Comparison of ENCODE assay signal across 9 mouse cellular contexts in genomic region chr1:171256937-171257548, GRCm38 (mm10). TPM values are rescaled to one million over a fixed set of nuclear protein-coding genes. Genes with fewer than 3 reads are reported as not detected.
DNase-seq lines count a peak whose midpoint lies in the region; ATAC-seq and TF ChIP-seq lines count a peak whose summit lies in the region.
"Had no signal": no experiment of that assay in that cellular context is flagged by ENCODE, and none has a peak within 500 bp of the region (broad histone marks: within the 10 kb centered on the region; RNA-seq: fewer than 3 reads in every experiment).

No protein-coding gene starts in this region.

- H3K27me3 ChIP-seq in hindbrain, embryonic 10.5 days (ENCODE audit: insufficient read depth, poor library complexity, severe bottlenecking) = no peaks in the 10 kb centered on the region
- H3K27me3 ChIP-seq in hindbrain, embryonic 13.5 days = peaks cover 3% of the 10 kb centered on the region; the same call in 1 of the 2 replicates
- no peaks in the 10 kb centered on the region for H3K27me3 ChIP-seq in forebrain, postnatal 0 days (ENCODE audit: insufficient read depth, low read length)
- no peaks in the 10 kb centered on the region for H3K27me3 ChIP-seq in splenic B cell, adult 2 months (ENCODE audit: control insufficient read depth, insufficient read depth, low read length, poor library complexity, severe bottlenecking)
- H3K27me3 ChIP-seq: limb, embryonic 12.5 days had no signal

- no peak for ATAC-seq in hindbrain, embryonic 13.5 days (ENCODE audit: low FRiP score)
- ATAC-seq in CD4-positive, CD25-positive, alpha-beta regulatory T cell, adult 4 months = peak; percentile 77
- peak; percentile 63 for ATAC-seq in forebrain, postnatal 0 days
- ATAC-seq in megakaryocyte, adult 5-6 weeks (ENCODE audit: poor library complexity, severe bottlenecking) = peak; percentile 74

- no peak overlapping the region for H3K4me2 ChIP-seq in hindbrain, embryonic 13.5 days
- no peak overlapping the region for H3K4me2 ChIP-seq in forebrain, postnatal 0 days (ENCODE audit: low read depth)
- H3K4me2 ChIP-seq: limb, embryonic 12.5 days had no signal

- H3K9ac ChIP-seq in hindbrain, embryonic 13.5 days = no peak overlapping the region
- H3K9ac ChIP-seq in forebrain, postnatal 0 days = no peak overlapping the region
- H3K9ac ChIP-seq: limb, embryonic 12.5 days had no signal

- 73% methylated on average over 15 of the region's 15 CpGs for WGBS in hindbrain, embryonic 10.5 days
- WGBS in hindbrain, embryonic 13.5 days = 72% methylated on average over 15 of the region's 15 CpGs
- 70% methylated on average over 15 of the region's 15 CpGs for WGBS in forebrain, postnatal 0 days

- peak; percentile 69 for DNase-seq in hindbrain, embryonic 10.5 days (ENCODE audit: low spot score)
- DNase-seq in c-Kit-negative CD71-positive TER-119-positive erythroid progenitor cells, embryonic 14.5 days (ENCODE audit: low read depth, low spot score) = peak; percentile 60
- DNase-seq in forebrain, postnatal 0 days = peak; percentile 80
- DNase-seq in kidney, postnatal 14 days = peak; percentile 76
- DNase-seq in splenic B cell, adult 2 months (ENCODE audit: low read depth, low spot score) = peak; percentile 77

- H3K4me3 ChIP-seq in hindbrain, embryonic 10.5 days = no peak overlapping the region
- H3K4me3 ChIP-seq in hindbrain, embryonic 13.5 days = no peak overlapping the region
- no peak overlapping the region for H3K4me3 ChIP-seq in forebrain, postnatal 0 days (ENCODE audit: low read depth, low read length)
- H3K4me3 ChIP-seq: limb, embryonic 12.5 days had no signal

- peak; percentile 83 for TF ChIP-seq CTCF in forebrain, postnatal 0 days (IDR thresholded peaks at IDR 0.05; ENCODE audit: low read depth)

- peaks cover 12% of the 10 kb centered on the region for H3K4me1 ChIP-seq in hindbrain, embryonic 10.5 days (replicated peaks)
- peaks cover 9% of the 10 kb centered on the region for H3K4me1 ChIP-seq in hindbrain, embryonic 13.5 days (replicated peaks)
- 0 out of 2 replicates have a peak, but pooled peaks cover 6% of the 10 kb centered on the region for H3K4me1 ChIP-seq in forebrain, postnatal 0 days (ENCODE audit: insufficient read depth)

- H3K36me3 ChIP-seq in hindbrain, embryonic 10.5 days = peaks cover 45% of the 10 kb centered on the region
- H3K36me3 ChIP-seq in hindbrain, embryonic 13.5 days = 0 out of 2 replicates have a peak, but pooled peaks cover 3% of the 10 kb centered on the region
- H3K36me3 ChIP-seq in forebrain, postnatal 0 days (ENCODE audit: insufficient read depth) = 0 out of 2 replicates have a peak, but pooled peaks cover 6% of the 10 kb centered on the region
- no peaks in the 10 kb centered on the region for H3K36me3 ChIP-seq in splenic B cell, adult 2 months (ENCODE audit: control insufficient read depth, insufficient read depth, low read length, poor library complexity, severe bottlenecking)

- no peak overlapping the region for H3K27ac ChIP-seq in hindbrain, embryonic 10.5 days
- H3K27ac ChIP-seq in hindbrain, embryonic 13.5 days = no peak overlapping the region
- H3K27ac ChIP-seq in forebrain, postnatal 0 days (ENCODE audit: low read depth, low read length) = no peak overlapping the region
- H3K27ac ChIP-seq: limb, embryonic 12.5 days had no signal

- no peaks in the 10 kb centered on the region for H3K9me3 ChIP-seq in hindbrain, embryonic 10.5 days
- no peaks in the 10 kb centered on the region for H3K9me3 ChIP-seq in hindbrain, embryonic 13.5 days
- H3K9me3 ChIP-seq in forebrain, postnatal 0 days (ENCODE audit: low read length) = no peaks in the 10 kb centered on the region
- H3K9me3 ChIP-seq: limb, embryonic 12.5 days had no signal

RNA-seq across cellular contexts. Expression of gene Ndufs2, which starts 5.9 kb away (rescaled TPM):
- polyA plus RNA-seq in hindbrain, embryonic 10.5 days (2016; fragmentation: Nextera tagmentation; extraction: Ambion mirVana) = 250 and 275 TPM in 2 replicates
- polyA plus RNA-seq in hindbrain, embryonic 13.5 days (2015; fragmentation: Nextera tagmentation; extraction: Ambion mirVana) = 222 and 228 TPM in 2 replicates
- polyA plus RNA-seq in CD4-positive, CD25-positive, alpha-beta regulatory T cell, adult 4 months (2017; shearing (Covaris generic)) = 100 to 1,000 TPM; 115 to 119 TPM
- 203 and 270 TPM in 2 replicates for total RNA-seq in forebrain, postnatal 0 days (2014; rRNA removed)
- polyA plus RNA-seq in forebrain, postnatal 0 days (2015; fragmentation: Nextera tagmentation; extraction: Ambion mirVana) = 219 and 243 TPM in 2 replicates
- 235 and 245 TPM in 2 replicates for total RNA-seq in megakaryocyte, adult 5-6 weeks (2015)
- total RNA-seq in megakaryocyte, adult 5-6 weeks (2017) = 276 and 306 TPM in 2 replicates

RNA-seq across cellular contexts. Expression of gene Adamts4, which starts 6.8 kb away (rescaled TPM):
- polyA plus RNA-seq in hindbrain, embryonic 10.5 days (2016; fragmentation: Nextera tagmentation; extraction: Ambion mirVana) = 10.4 and 13.0 TPM in 2 replicates
- polyA plus RNA-seq in hindbrain, embryonic 13.5 days (2015; fragmentation: Nextera tagmentation; extraction: Ambion mirVana) = 4.9 and 5.0 TPM in 2 replicates
- under 1 TPM in 1 of 2 experiments, not detected in 1; 0.13 TPM for polyA plus RNA-seq in CD4-positive, CD25-positive, alpha-beta regulatory T cell, adult 4 months (2017; shearing (Covaris generic))
- 4.5 and 5.9 TPM in 2 replicates for total RNA-seq in forebrain, postnatal 0 days (2014; rRNA removed)
- 2.6 and 5.6 TPM in 2 replicates for polyA plus RNA-seq in forebrain, postnatal 0 days (2015; fragmentation: Nextera tagmentation; extraction: Ambion mirVana)
- not detected in 2 replicates for total RNA-seq in megakaryocyte, adult 5-6 weeks (2015)
- total RNA-seq in megakaryocyte, adult 5-6 weeks (2017) = 0.12 TPM in 1 of 2 replicates, not detected in the other

RNA-seq across cellular contexts. Expression of gene B4galt3, which starts 13.1 kb away (rescaled TPM):
- polyA plus RNA-seq in hindbrain, embryonic 10.5 days (2016; fragmentation: Nextera tagmentation; extraction: Ambion mirVana) = 70.3 and 80.9 TPM in 2 replicates
- 105 and 110 TPM in 2 replicates for polyA plus RNA-seq in hindbrain, embryonic 13.5 days (2015; fragmentation: Nextera tagmentation; extraction: Ambion mirVana)
- 10 to 100 TPM; 56.0 to 93.6 TPM for polyA plus RNA-seq in CD4-positive, CD25-positive, alpha-beta regulatory T cell, adult 4 months (2017; shearing (Covaris generic))
- 75.1 and 99.3 TPM in 2 replicates for total RNA-seq in forebrain, postnatal 0 days (2014; rRNA removed)
- polyA plus RNA-seq in forebrain, postnatal 0 days (2015; fragmentation: Nextera tagmentation; extraction: Ambion mirVana) = 104 and 115 TPM in 2 replicates
- total RNA-seq in megakaryocyte, adult 5-6 weeks (2015) = 17.8 and 20.4 TPM in 2 replicates
- total RNA-seq in megakaryocyte, adult 5-6 weeks (2017) = 28.5 and 33.5 TPM in 2 replicates

RNA-seq across cellular contexts. Expression of gene Fcer1g, which starts 22.9 kb away (rescaled TPM):
- 16.3 and 22.8 TPM in 2 replicates for polyA plus RNA-seq in hindbrain, embryonic 10.5 days (2016; fragmentation: Nextera tagmentation; extraction: Ambion mirVana)
- 29.4 and 33.8 TPM in 2 replicates for polyA plus RNA-seq in hindbrain, embryonic 13.5 days (2015; fragmentation: Nextera tagmentation; extraction: Ambion mirVana)
- polyA plus RNA-seq in CD4-positive, CD25-positive, alpha-beta regulatory T cell, adult 4 months (2017; shearing (Covaris generic)) = 1 to 10 TPM; 1.8 to 3.5 TPM
- total RNA-seq in forebrain, postnatal 0 days (2014; rRNA removed) = 7.6 and 11.2 TPM in 2 replicates
- 33.2 and 37.9 TPM in 2 replicates for polyA plus RNA-seq in forebrain, postnatal 0 days (2015; fragmentation: Nextera tagmentation; extraction: Ambion mirVana)
- total RNA-seq in megakaryocyte, adult 5-6 weeks (2015) = 2,036 and 2,044 TPM in 2 replicates
- total RNA-seq in megakaryocyte, adult 5-6 weeks (2017) = 995 and 1,060 TPM in 2 replicates

RNA-seq across cellular contexts. Expression of gene Ppox, which starts 23.9 kb away (rescaled TPM):
- polyA plus RNA-seq in hindbrain, embryonic 10.5 days (2016; fragmentation: Nextera tagmentation; extraction: Ambion mirVana) = 54.1 and 56.2 TPM in 2 replicates
- polyA plus RNA-seq in hindbrain, embryonic 13.5 days (2015; fragmentation: Nextera tagmentation; extraction: Ambion mirVana) = 45.0 and 51.1 TPM in 2 replicates
- 100 to 1,000 TPM in 1 of 2 experiments, 10 to 100 TPM in 1; 70.8 to 108 TPM for polyA plus RNA-seq in CD4-positive, CD25-positive, alpha-beta regulatory T cell, adult 4 months (2017; shearing (Covaris generic))
- 26.6 and 30.6 TPM in 2 replicates for total RNA-seq in forebrain, postnatal 0 days (2014; rRNA removed)
- polyA plus RNA-seq in forebrain, postnatal 0 days (2015; fragmentation: Nextera tagmentation; extraction: Ambion mirVana) = 21.1 and 23.3 TPM in 2 replicates
- 26.5 and 27.4 TPM in 2 replicates for total RNA-seq in megakaryocyte, adult 5-6 weeks (2015)
- total RNA-seq in megakaryocyte, adult 5-6 weeks (2017) = 14.5 and 18.0 TPM in 2 replicates
